Mouse (Mus musculus): ENCODE measurements around the gene Exosc2.
"Not testable (repeated sequence)": the region's sequence is repeated elsewhere in the genome, so short reads cannot be mapped to it uniquely, and the experiment has no call there.

The Exosc2 gene

DNA sequence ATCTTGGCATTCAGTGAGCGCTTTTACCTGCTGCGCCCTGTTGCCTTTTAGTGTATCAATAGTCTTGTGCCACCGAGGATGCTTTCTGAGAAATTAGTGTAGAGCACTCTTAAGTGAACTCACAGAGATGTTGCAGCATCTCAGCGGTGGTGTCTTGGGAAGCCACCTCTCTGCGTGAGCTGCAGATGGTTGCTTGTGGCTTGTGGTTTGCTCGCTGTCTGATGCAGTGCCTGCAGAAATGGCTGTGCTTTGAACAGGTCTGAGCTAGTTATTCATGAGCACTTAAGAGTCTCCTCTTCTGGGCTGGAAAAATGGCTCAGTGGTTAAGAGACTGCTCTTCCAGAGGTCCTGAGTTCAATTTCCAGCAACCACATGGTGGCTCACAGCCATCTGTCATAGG is 8.1 kb downstream of the Exosc2 start:
- no peak for DNase-seq

DNA sequence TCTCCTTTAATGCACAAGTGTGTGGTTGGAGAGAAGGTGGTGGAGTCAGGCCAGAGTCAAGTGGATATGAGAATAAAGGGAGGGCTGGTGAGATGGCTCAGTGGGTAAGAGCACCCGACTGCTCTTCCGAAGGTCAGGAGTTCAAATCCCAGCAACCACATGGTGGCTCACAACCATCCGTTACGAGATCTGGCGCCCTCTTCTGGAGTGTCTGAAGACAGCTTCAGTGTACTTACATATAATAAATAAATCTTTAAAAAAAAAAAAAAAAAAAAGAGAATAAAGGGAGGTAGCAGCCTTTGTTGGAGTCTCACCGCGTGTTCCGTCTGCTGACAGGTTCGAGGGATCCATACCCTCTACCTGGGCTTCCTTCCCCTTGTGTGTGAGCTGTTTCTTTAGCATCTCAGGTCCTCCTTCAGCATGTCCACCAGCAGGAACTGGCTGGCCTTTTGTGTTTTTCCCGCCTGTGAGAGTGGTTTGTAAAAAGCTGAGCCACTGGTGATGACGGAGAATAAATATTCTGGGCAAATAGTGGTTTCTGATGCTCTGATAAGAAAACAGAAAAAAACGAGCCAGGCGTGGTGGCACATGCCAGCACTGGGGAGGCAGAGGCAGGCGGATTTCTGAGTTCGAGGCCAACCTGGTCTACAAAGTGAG is 10.7 kb downstream of the Exosc2 start:
- not testable (repeated sequence) for DNase-seq

DNA sequence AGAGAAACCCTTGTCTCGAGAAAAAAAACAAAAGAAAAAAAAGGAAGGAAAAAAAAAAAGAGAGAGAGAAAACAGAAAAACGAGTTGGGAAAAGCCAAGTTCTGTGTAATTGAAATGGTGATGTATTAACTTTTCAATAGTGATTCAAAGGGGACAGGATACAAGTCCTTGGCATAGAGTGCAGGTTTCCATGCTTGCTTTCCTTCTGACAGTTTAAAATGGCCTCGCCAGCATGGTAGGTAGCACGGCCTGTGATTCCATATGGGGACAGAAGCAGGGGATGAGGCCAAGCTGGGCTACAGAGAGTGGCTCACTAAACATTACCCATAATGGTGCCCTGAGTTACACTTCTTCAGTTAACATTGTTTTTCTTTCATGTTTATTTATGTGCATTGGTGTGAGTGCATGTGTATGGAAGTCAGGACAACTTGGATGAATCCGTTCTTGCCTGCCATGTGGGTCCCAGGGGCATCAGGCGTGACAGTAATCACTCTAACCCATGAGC is 11.3 kb downstream of the Exosc2 start:
- no peak for DNase-seq

DNA sequence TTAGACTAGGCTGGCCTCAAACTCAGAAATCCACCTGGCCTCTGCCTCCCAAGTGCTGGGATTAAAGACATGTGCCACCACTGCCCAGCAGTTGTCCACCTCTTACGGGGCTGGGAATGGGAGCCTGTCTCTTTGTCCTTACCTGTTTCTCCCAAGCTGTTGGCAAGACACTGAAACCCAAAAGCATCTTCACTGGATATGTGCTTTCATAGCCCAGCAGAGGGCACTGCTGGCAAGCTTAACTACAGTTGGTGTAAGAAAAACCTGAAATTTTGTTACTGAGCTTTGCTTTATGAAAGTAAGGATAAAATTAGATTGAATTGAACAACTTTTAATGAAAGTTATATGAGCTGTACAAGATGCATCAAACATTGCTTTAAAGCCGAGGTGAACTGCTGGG is 13.2 kb downstream of the Exosc2 start:
- DNase-seq: peak; percentile 74

DNA sequence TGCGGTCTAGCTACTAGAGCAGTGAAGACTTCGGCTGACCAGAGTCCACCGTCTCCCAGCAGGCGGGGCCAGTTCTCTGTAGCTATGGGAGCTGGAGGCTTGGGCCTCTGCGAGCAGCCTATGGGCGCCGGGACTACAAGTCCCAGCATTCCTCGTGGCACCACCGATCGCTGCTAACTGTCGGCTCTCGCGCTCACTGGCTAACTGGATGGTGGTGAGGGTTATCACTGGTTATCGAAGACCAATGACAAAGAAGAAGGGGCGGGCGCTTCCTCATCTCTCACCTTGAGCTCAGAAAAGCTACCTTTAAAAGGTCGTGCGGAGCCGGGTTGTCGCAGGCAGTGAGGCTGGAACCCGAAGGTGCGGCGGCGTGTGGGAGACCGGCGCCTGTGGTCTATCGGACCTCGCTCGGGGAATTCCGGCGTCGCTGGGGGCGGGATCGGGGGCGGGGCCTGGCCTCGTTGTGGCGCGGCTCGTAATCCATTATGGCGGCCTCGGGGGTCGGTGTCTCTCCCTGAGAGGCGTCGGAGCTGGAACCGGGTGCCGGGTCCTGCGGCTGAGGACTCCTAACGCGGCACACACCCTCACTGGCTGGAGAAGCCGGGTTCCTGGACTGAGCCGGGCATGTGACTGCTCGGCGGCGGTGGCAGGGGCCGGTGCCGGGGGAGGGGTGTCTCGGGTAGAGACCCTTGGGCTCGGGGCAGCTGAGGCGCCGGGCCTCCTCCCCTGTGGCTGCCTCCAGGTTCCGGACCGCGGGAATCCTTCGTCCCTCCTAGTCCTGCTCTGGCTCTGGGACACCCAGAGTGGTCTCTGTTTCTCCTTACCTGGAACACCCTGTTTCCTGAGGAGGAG is 17.8 kb downstream of the Exosc2 start, which contains the start of gene Abl1:
Gene Abl1 (plus strand): TSS at position 303 of the 852 bp plus-strand sequence.
- DNase-seq: peak; percentile 93

DNA sequence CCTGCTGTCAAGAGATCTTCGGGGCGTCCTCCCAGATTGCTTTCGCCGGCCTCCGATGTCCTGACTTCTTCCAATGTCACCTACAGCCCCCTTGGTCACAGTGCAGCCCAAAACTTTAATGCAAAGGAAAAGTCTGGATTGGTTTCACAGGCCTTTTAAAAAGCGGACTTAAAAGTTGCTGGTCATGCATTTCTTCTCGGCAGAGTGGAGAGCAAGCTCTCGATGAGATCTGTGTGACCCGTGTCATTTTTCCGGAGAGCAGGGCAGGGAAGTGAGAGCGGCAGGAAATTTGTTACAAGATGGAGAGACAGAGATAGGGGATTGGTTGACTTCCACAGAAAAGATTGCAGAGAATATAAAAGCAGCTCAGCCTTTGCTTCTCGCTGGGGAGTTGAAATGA is 18.5 kb downstream of the Exosc2 start:
- peak; percentile 25 for DNase-seq

DNA sequence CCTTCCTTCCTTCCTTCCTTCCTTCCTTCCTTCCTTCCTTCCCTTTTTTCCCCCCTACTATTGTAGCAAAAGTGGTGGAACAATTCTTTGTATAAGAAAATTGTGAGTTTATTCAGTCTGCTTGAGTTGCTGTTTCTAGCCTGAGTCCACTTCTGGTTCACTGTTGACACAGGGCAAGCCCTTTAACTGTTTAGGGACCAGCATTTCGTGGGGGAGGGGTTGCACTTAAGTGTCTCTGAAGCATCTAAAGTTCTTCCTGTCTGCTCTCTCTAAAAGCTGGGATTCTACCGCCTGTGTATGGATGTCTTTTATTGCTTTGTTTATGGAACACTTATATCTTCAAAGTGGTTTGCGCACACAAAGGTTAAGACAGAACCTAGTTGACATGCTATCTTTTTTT is 19.5 kb downstream of the Exosc2 start:
- no peak for DNase-seq

DNA sequence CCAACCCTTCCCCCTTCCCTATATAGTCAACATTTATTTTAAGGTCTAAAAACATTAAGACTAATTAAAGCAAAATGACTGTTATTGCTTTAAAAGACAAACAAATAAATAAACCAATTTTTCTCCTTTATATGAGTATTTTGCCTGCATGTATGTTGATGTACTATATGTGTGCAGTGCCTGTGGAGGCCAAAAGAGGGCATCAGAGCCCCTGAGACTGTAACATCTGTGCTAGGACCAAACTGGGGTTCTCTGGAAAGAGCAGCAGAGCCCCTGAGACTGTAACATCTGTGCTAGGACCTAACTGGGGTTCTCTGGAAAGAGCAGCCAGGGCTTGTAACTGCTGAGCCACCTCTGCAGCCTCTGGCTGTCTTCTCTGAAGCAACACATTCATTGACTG is 27.7 kb downstream of the Exosc2 start:
- DNase-seq: no peak

DNA sequence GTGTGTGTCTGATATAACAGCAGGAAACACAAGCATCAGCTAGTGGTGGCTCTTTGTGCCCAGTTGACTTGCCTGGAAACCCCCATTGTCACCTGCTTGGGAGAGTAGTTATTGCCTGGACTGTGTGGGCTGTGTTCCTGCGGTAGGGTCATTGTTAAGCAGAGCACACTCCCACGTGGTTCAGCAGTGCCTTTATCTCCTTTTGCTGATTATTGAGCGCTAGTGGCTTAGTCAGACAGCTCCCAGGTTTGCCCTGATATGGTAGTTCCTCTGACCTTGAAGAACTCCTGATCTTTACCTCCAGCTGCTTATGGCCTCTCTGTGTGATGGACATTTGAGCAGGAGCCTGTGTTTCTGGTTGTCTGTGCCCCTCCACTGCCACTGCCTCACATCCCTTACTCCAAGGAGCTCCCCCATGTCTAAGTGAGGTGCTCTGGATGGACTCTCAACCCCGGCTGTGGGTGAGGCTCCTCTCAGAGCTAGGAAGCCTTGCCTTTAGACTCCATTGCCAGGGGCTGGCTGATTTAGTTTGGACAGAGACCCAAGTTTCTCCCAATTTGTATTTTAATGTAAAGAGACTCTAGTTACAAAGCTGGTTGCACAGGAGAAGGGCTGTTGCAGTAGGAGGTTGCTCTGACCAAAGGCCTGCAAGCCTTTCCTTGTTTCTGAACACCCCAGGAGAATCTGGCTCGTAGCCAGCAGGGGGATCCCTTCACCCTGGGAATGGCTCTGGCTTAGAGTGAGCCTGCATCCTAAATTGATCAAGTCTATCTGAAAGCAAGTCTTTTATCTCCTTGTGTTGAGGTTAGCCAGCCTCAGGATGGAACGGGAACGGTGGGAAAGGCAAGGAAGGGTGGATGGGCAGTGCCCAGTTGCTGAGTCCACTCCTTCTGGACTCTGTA is 30.3 kb downstream of the Exosc2 start:
- no peak for DNase-seq

DNA sequence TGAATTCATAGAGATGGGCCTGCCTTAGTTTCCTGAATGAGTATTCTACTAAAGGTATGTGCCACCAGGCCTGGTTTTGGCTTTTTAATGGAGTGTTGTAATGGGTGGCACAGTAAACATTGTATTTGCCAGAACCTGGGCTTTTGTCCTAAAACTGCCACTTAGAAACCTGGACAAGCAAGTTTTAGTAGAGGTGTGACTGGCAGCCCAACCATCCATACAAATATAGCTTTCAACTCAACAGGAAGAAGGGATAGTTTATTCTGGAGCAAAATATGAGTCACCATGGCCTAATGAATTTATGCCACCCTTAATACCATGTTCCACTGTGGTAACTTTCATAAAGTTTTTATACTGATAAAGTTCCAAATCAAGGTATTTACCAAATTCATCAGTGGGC is 32.7 kb downstream of the Exosc2 start:
- no peak for DNase-seq

DNA sequence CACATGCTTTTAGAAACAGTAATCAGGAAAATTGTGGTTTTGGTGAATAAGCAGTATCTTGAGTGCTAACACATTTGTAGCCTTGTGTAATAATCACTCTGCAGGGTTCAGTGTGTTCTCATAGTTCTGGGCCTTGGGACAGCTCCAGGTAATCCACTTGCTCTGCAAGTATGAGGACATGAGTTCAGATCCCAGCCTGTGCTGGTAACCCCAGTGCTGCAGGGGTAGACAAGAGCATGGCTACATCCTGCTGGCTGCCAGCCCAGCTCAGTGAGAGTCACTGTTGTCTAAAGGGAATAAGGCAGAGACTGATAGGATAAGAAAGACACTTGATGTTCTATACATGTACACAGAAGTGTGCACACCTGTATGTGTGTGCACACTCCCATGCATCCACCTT is 35.4 kb downstream of the Exosc2 start:
- DNase-seq: no peak

DNA sequence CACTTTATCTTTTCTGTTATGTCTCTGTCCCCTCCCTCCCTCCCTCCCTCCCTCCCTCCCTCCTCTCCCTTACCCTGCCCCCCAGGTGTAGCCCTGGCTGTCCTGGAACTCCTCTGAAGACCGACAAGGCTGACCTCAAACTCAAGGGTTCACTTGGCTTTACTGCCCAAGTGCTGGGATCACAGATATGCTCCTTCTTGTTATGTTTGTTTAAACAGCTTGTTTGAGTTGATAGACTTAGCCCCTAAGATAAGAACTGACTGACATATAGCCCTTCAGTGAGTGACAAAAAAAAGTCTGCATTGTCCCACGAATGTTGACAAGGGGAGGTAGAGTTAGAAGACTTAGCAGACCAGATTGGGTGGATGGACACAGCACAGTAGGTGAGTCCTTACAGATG is 36.0 kb downstream of the Exosc2 start:
- DNase-seq: no peak

DNA sequence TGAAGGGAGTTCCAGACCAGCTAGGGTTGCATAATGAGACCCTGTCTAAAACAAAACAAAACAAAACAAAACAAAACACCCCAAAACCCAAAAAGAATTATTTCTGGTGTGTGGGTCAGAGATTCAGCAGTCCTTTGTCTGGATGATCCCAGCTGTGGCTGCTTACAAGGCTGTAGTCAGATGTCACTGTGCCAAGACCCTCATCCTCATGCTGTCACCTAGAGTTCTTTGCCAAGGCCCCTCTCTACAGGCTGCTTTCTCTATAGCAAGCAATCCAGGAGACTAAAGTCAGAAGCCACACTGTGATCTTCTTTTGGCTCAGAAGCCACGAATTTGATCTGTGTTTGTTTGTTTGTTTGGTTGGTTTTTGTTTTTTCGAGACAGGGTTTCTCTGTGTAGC is 42.2 kb downstream of the Exosc2 start:
- DNase-seq: no peak

DNA sequence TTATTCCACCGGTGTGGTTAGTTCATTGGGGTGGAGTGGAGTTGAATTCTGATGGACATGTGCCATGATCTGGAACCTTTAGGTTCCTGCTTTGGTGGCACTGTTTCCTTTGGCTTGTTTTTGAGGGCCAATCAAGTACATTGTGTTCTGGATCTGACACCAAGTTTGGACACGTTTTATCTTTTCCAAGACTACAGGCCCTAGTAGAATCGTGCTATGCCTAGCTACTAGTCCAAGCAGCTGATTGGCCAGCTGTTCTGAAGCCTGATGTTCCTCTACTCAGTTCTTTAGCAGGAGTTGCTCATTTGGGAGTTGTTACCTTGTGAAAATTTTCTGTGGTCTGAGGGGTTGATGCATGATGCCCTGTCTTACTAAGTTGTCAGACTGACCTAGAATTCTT is 43.3 kb downstream of the Exosc2 start:
- DNase-seq: no peak

DNA sequence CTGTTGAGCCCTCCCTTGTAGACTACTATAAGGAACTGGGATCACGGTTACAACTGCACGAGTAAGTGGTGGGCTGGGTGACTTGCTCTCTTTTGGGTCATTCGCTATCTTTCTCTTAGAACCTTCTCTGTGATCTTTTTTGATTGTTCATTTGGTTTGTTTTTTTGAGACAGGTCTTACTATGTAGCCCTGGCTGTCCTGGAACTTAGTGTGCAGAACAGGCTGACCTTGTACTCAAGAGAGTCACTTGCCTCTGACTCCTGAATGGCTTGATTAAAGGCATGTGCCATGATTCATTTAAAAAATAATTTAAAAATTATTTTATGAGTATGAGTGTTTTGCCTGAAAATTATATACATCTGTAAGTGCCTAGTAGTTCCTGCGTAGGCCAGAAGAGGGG is 44.3 kb downstream of the Exosc2 start:
- DNase-seq: no peak

DNA sequence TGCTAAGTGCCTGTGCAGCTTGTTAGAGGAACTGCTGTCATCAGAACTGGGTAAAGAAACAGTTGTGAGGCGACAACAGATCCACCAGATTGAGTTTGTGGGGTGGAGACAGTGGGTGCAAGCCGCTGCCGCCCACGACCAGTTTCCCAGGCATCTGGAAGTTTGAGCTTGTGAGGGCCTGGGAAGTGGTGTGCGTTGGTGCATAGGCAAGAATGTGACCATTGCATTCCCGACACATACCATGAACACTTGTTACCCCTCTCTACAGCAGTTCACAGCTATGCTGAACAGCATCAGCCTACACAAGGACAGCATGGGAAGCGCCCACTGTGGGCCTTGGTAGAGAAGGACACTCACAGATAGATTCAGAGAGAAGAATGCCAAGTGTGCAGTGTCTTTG is 45.5 kb downstream of the Exosc2 start:
- no peak for DNase-seq

DNA sequence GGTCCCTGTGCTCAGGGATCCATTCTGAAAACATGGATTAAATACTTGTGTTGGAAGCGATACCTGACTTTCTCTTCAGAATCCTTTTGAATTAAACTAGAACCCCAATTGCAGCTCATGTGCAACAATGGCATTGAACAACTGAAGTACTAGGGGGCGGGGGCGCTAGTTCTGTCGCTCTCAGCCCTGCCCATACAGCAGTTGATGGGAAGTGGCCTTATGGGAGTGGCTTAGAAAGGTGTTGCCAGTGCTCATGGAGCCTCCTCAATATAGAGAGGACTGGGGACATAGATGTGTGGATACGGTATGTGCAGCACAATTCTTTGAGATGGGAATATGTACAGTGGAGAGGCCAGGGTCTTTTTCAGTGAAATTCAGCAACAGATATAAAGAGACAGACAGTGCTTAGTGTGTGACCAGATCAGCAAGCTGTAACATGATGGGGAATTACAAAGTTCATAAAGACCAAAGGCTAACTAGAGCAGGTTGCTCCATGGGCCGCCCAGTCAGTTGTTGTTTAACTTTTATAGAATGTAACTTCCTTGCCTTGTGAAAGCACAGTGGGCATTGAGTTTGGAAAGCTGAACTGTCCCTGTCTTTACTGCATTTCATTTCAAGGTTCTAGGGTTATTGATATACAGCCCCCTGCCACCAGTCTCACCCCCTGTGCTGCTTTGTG is 48.8 kb downstream of the Exosc2 start:
- no peak for DNase-seq

DNA sequence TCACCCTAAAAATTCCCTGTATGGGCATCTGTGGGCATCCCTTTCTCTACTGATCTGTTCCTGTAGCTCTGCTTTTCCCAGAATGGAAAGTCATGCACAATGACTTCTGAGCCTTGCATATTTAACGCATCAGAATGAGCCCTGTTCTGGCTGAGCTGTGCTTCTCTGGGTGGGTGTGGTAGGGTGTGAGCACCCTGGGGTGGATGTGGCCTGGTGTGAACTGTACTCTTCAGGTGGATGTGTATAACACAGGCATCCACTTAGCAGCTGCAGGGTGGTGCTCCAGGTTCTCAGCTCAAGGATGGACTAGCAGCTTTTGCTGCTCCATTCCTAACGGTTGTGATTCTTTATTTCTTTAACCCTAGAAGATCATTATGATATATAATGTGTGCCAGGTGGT is 49.4 kb downstream of the Exosc2 start:
- DNase-seq: no peak

DNA sequence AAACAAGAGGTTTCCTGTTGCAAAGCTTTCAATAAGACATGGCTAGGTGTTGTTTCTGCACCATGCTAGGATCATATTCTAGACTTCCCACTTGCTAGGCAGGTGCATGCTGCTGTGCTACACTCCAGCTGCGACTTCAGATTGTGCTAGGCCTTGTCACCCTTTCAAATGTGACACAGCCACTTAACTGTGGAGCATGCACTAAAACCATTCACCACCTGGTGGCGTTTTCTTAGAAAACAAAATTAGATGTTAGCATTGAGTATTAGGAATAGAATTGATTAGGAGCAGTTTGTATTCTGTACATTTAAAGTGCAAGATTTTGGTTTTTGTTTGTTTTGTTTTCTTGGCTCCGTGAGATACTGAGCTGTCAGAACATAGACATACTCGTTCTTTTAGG is 50.3 kb downstream of the Exosc2 start:
- DNase-seq: peak; percentile 44

DNA sequence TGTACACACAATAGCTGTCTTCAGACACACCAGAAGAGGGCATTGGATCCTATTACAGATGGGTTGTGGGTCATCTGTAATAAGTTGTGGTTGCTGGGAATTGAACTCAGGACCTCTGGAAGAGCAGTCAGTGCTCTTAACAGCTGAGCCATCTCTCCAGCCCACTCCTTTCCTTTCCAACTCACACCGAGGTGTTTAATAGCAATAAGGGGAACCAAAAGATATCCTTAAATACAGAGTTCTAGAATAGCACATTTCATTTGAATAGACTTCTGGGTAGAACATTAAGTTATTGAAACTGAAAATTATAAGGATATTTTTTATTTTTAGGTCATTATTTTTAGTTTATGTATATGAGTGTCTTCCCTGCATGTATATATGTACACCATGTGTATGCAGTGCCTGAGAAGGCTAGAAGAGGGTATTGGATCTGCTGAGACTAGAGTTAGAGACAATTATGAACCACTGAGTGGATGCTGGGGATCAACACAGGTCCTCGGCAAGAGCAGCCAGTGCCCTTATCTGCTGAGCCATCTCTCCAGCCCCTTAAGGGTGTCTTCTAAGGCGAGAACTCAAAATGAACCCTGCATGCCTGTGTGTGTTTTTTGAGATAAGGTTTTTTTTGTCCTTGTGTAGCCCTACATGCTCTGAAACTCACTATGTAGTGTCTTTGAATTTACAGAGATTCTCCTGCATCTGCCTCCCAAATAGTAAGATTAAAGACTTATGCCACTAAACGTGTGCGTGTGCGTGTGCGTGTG is 54.4 kb downstream of the Exosc2 start:
- DNase-seq: no peak

DNA sequence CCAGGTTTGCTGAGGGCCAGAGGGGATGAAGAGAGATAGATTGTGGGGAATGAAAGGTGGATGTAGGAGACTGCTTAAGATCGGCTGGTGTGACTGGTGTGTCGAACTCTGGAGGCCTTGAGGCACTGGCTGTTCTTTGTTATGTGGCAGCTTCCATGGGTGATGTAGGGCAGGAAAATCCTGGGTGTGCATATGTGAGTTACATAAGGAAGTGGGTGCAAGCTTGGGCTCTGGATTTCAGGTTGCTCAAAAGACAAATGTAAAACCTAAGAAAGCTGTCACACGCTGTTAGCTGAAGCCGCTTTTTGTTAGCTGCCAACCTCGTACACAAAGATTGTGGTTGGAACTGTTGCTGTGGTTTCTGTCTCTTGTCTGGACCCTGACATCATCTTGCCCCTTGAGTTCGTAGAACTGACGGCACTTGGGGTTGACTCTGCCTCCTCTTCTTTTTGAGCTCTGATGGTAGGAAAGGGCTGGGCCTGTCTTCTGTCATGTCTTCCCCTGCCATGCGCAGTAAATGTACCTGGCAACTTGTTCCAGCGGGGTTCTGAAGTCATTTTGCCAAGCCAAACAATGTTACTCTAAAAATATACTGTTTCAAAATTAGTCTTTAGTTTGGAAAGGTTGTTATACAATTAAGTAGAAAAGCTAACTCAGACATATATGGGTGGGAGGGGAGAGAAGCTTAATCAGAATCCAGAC is 57.2 kb downstream of the Exosc2 start:
- DNase-seq: no peak

Data from lung, postnatal 14 days (tissue).